Mouse (Mus musculus) bone marrow, adult 2 months (tissue): ENCODE data around the gene Mettl8.

Experiments
- CTCF ChIP-seq: fragments of 200-500 bp; IDR thresholded peaks from 2 replicates; pipeline ENCODE4 v1.5.1; 2011; ENCODE audit warnings: low read length, control low read depth; ENCODE audit not compliant: control insufficient read depth, insufficient read depth
- POLR2A ChIP-seq: fragments of 200-500 bp; IDR thresholded peaks from 2 replicates; pipeline ENCODE4 v1.6.1; 2011; ENCODE audit warnings: low read depth, mild to moderate bottlenecking, control low read depth, low read length, borderline replicate concordance; ENCODE audit not compliant: control insufficient read depth

DNA sequence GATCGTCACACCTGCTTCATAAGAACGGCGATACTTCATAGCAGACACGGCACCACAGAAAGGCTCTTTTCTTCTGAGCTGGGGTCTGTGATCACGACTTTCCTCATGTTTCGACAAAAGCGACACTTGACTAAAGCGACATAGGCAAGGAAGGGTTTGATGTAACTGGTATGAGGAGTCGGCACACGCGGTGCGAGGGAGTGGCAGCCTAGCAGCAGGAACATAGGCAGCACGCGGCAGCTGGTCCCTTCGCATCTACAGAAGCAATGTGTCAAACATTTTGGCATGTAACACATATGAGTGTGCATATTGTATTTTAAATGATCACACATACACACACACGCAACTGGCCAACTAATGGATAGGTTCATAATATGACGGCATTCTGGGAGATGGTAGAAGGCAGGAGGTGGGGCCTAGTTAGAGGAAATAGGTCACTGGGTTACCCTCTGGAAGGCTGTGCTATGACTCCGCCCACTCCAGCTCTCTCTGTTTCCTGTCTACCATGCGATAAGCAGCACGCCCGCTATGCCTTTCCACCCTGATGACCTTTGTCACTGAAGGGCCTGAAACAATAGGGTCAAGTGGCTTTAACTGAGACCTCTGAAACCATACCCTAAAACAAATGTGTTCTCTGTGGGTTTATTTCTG lies 116.4 kb downstream of the Mettl8 start:
- no peak for TF ChIP-seq CTCF
- no peak for TF ChIP-seq POLR2A
